Mouse (Mus musculus) effector memory CD4-positive, alpha-beta T cell, adult 5 months (primary cell): ENCODE measurements around the gene Spred3. TPM values are rescaled to one million over a fixed set of nuclear protein-coding genes. Genes with fewer than 3 reads are reported as not detected.

Experiments used
- polyA plus RNA-seq: library from polyadenylated mRNA; unstranded; fragments of 100-300 nt; shearing (Covaris generic); gene quantifications from one replicate; pipeline ENCODE4 v1.2.1, GENCODE M21; 2017

Gene Spred3
- not detected for polyA plus RNA-seq

DNA sequence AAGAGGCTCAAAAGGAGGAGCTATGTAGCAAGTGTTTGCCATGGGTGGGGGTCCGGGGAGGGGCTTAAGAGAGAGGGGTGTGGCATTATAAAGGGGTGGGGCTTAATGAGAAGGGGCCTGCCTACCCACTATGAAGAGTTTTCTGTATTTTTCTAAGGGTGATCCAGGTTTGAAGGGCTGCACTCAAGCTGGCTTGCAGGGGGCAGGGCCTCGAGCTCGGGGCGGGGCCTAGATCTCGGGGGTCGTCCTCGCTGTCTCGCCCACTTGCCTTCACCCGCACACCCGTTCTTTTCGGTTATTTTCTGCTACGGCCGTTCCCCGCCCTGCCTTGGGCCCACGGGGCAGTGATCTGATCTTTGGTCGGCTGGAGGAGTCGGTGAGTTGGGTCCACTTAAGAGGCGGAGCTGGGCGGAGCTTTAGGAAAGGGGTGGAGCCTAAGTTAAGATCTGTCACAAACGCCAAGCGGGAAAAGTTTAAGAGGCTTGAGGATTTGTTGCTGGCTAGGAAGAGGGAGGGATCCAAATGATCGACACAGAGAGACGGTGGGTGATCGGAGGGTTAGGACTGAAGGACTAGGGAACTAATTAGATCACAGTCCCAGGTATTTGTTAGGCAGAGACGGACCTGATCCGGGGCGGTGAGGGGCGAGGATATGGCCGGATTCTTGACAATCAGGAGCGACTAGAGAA lies at the start of gene Spred3, which contains the start of gene Ggn:
Gene Spred3, minus strand, starts transcription at position 346 of the 689 bp plus-strand sequence.
Gene Ggn, plus strand, starts transcription at position 145 of the 689 bp plus-strand sequence.

DNA sequence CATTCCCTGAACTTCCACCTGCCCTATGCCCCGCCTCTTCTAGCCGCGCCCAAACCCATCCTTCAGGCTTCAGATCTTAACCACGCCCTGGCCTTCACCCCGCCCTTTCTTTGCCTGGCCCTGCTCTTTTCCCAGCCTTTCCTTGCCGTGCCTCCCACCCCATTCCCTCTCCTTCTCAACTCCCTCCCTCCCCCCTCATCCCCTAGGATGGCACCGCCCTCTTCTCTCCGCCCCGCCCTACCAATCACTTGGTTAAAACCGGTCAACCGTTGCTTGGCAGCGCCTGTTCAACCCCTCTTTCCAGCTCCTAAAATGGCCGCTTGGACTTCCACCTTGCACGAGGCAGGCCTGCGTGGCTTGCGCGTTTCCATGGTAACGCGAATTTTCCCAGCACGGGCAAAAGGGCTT lies 43.5 kb upstream of the Spred3 start, which contains the start of gene Catsperg1:
Gene Catsperg1, minus strand, starts transcription at position 361 of the 408 bp plus-strand sequence.

DNA sequence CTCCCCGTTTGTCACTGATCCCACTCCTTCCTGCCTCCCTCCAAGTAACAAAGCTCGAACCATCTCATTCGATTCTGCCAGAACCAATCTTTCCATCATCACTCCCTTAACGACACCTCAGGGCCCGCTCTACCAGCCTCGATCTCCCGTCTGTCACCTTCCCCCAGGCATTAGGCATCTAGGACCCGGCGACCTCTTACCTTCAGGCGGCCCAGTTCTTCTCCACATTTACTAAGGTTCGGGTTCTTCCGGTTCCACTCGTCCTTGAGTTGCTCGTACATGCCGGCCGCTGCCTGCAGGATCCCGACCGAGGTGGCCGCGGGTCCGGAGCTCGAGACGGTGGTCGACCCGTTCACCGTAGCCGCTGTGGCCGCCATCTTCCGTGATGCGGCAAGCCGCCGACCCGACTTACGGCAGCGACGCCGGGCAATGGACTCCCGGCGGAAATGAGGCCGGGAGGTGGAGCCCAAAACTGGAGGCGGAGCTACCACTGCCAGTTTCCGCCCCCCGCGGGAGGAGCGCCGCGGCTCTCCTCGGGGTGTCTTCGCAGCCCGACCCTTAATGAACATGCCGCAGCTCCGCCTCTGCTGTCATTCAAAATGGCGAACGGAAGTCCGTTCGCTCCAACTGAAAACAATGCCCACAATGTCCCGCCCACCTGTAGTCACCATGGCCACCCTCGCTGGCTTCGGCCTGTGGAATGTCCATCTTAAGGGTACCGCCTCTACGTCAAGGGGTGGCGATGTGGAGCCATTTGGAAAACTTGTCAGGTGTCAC lies 10.1 kb upstream of the Spred3 start, which contains the start of gene Psmd8:
Gene Psmd8, minus strand, starts transcription at position 625 of the 777 bp plus-strand sequence.

DNA sequence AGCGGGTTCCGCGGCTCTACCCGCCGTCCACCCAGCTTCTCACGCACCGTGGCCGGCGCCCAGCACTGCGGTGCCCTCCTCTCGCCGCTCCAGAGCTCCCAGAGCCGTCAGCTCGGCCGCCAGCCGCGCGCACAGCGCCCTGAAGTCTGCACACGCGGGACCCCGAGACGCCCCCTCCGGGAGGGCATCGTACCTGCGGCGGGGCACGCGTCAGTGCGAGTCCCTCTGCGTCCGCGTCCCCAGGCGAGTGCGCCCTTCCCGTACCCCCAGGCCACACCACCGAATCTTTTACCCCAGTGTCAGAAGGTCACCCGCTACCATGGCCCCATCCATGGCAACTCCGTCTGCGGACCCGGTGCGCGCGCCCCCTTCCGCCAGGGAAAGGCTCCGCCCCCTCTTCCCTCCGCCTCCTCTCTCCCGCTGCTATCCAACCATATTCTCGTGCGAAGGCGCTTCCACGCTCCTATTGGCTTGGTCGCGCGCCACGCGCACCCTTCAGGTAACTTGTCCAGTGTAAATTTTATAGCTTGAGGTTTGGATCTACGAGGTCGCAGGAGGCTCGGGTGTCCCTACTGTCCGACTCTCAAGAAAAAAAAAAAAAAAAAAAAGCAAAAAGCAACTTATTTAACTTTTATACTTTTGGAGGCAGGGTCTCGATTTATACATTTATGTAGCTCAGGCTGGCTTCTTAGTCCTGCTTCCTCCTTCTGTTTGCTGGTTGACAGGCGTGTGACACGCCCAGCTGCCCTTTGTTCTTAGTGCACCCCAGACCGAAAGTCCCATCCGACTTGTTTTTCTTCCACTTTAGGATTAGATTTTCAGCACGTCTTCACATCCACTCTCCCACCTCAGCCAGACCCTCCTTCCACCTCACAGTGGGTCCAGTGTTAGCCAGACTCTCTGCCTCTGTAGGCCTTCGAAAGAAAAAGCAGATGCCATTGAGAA lies 14.1 kb downstream of the Spred3 start, which contains the start of gene Fam98c:
Gene Fam98c, minus strand, starts transcription at position 397 of the 945 bp plus-strand sequence.

DNA sequence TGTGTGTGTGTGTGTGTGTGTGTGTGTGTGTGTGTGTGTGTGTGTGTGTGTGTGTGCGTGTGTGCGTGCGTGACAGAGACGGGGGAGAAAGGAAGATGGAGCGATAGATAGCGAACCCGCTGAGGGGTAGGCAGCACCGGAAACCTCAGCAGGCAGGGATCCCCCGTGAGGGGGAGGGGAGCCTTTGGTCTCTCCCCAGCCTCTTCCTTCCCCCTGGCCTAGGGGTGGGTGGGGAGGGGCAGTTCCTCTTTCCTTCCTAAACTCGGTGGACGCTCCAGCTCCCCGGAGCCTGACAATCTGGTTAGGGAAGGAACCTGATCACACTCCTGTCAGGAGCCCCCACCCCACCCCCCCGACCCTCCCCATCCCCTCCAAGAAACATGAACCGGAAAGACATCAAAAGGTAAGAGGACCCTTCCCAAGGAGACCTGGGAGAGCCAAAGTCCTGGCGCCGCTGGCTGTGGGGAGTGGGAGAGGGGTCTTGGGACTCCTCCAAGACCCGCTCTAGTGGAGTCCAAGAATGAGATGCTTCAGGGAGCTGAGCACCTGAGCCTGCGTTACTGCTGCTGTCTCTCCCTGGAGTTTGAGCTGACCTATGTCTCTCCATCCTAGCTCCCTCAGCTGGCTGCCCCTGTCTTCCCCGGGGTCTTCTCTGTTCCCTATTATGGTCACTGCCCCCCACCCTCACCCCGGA lies 35.4 kb downstream of the Spred3 start, which contains the start of gene Rasgrp4:
Gene Rasgrp4, plus strand, starts transcription at position 159 of the 694 bp plus-strand sequence.

DNA sequence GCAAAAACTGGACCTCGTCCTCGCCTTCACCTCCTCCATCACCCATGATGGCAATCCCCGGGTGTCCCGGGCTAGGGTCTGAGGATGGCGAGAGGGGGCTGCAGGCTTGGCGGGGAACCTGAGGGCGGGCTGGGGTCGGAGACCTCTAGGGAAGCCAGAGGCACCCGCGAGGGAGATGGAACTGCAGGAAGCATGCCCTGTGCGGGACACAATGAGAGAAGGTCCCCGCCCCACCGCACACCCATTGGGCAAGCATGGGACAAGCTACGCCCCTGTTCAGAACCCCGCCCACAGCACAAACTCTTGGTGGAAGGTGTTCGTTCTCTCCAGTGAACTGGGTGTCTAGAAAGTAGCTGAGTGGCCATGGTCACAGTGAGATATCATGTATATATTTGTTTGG lies 45.2 kb downstream of the Spred3 start, which contains the start of gene Ryr1:
Gene Ryr1, minus strand, starts transcription at position 210 of the 400 bp plus-strand sequence.

Other genes starting within 250 kb of the Spred3 start
- 263 TPM for gene Actn4, start 208.1 kb downstream of the Spred3 start, polyA plus RNA-seq
- gene Eif3k, start 188.5 kb downstream of the Spred3 start, polyA plus RNA-seq, result 292 TPM
- 137 TPM for gene Map4k1, start 188.4 kb downstream of the Spred3 start, polyA plus RNA-seq
- gene Ryr1, start 45.2 kb downstream of the Spred3 start, polyA plus RNA-seq, result 1.1 TPM
- gene Rasgrp4, start 35.6 kb downstream of the Spred3 start, polyA plus RNA-seq, result 0.21 TPM
- gene Fam98c, start 14.2 kb downstream of the Spred3 start, polyA plus RNA-seq, result 50.7 TPM
- gene Ggn, start 201 bp downstream of the Spred3 start, polyA plus RNA-seq, result not detected
- gene Psmd8, start 10.3 kb upstream of the Spred3 start, polyA plus RNA-seq, result 180 TPM
- gene Catsperg1, start 43.6 kb upstream of the Spred3 start, polyA plus RNA-seq, result 0.51 TPM
- gene Kcnk6, start 62.1 kb upstream of the Spred3 start, polyA plus RNA-seq, result 1.6 TPM
- gene Yif1b, start 67.9 kb upstream of the Spred3 start, polyA plus RNA-seq, result 41.4 TPM
- 1.9 TPM for gene 2200002D01Rik, start 78.1 kb upstream of the Spred3 start, polyA plus RNA-seq
- 139 TPM for gene Spint2, start 111.5 kb upstream of the Spred3 start, polyA plus RNA-seq
- not detected for gene Ppp1r14a, start 118.9 kb upstream of the Spred3 start, polyA plus RNA-seq
- not detected for gene Dpf1, start 133.5 kb upstream of the Spred3 start, polyA plus RNA-seq